Mouse (Mus musculus) spleen, adult 2 months (tissue): ENCODE measurements at regions not wholly inside any gene's neighbourhood (a gene's known extent, or its start where the extent isn't known, plus 50 kb on each side); places are given as distances from the start of the nearest gene placed in this dataset.

ENCODE experiments used
- DNase-seq, 2 experiments: peaks; one replicate each; pipeline versions ENCODE4 v3.0.0 to v3.0.0-alpha.2; 2012 to 2021; ENCODE audit warnings: low spot score in 2 of 2, low read depth in 1 of 2
- H3K27ac ChIP-seq: fragments of 200-500 bp; 2 replicates; pipeline ENCODE4 v1.5.1; 2012; ENCODE audit warnings: low read length, inconsistent platforms; ENCODE audit not compliant: insufficient read depth
- H3K27me3 ChIP-seq: fragments of 200-500 bp; 2 replicates; pipeline ENCODE4 v1.6.1; 2012; ENCODE audit warnings: mild to moderate bottlenecking, moderate library complexity, low read length, inconsistent platforms; ENCODE audit not compliant: control insufficient read depth, insufficient read depth
- H3K36me3 ChIP-seq: fragments of 200-500 bp; 2 replicates; pipeline ENCODE4 v1.6.1; 2012; ENCODE audit warnings: mild to moderate bottlenecking, low read length, inconsistent platforms; ENCODE audit not compliant: control insufficient read depth, insufficient read depth
- H3K4me1 ChIP-seq: fragments of 200-500 bp; 2 replicates; pipeline ENCODE4 v1.6.1; 2011; ENCODE audit warnings: inconsistent platforms; ENCODE audit not compliant: control insufficient read depth, insufficient read depth, insufficient read length
- H3K4me3 ChIP-seq: fragments of 200-500 bp; 2 replicates; pipeline ENCODE4 v1.5.1; 2011; ENCODE audit warnings: mild to moderate bottlenecking, inconsistent platforms; ENCODE audit not compliant: insufficient read depth, insufficient read length; ENCODE audit errors: extremely low read depth
- CTCF ChIP-seq: fragments of 200-500 bp; IDR thresholded peaks from 2 replicates; pipeline ENCODE4 v1.5.1; 2011; ENCODE audit warnings: mild to moderate bottlenecking, inconsistent platforms; ENCODE audit not compliant: insufficient read depth, insufficient read length, insufficient replicate concordance; ENCODE audit errors: extremely low read depth
- POLR2A ChIP-seq: fragments of 200-500 bp; IDR thresholded peaks from 2 replicates; pipeline ENCODE4 v1.6.1; 2011; ENCODE audit warnings: low read depth, low read length, inconsistent platforms
- WGBS: fragments of 180-500 bp; shearing (Covaris S2); methylation state at CpG from one replicate; pipeline ENCODE4 v1.1.7; 2018; 5-methylcytosine and 5-hydroxymethylcytosine counted together

DNA sequence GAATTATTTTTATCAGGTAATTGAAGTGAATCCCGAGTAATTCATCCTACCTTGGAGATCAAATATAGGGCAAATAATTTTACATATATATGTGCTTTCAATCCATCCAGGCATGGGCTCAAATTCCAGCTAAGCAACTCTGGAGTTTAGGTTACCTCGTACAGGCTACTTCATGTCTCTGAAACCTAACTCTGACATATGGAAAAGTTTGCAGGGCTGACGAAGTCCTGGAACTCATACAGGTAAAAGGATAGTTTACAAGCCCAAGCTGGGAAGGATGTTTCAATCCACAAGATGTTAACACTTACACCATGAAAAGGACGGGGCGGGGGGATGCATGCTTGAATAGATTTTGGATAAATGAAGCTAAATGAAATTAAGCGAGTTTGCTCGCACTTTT is 235.9 kb upstream of the Tbx3 start:
- no peak for DNase-seq
- H3K36me3 ChIP-seq, result no peaks in the 10 kb centered on the region
- WGBS, result 69% methylated on average over 7 of the region's 7 CpGs
- no peak overlapping the region for H3K27ac ChIP-seq
- H3K27me3 ChIP-seq, result no peaks in the 10 kb centered on the region
- no peaks in the 10 kb centered on the region for H3K4me1 ChIP-seq
- no peak overlapping the region for H3K4me3 ChIP-seq
- no peak for TF ChIP-seq CTCF
- no peak for TF ChIP-seq POLR2A

DNA sequence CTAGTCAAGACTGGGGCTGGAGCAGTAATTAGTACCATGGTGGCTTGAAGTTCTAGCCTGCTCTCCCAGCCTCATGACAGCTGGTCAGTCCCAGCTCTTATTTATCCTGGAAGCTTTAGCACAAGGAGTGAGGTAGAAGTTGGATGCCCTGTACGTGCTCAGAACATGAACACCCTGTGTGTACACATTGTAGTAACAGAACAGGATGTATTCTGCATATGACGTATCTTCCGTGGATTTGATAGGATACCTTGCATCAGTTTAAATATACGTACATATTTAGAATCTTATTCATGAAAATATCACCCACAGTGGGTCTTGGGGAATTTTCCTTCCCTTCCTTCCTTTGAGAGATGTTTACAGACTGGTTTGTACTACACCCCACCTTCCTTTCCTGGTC is 222.0 kb upstream of the Tbx3 start:
- no peak for DNase-seq
- Histone ChIP-seq H3K4me3 (no peak overlapping the region), H3K4me1 (no peaks in the 10 kb centered on the region), H3K27me3 (no peaks in the 10 kb centered on the region), H3K36me3 (no peaks in the 10 kb centered on the region), H3K27ac (no peak overlapping the region)
- 82% methylated on average over 4 of the region's 4 CpGs for WGBS
- TF ChIP-seq POLR2A, result no peak
- no peak for TF ChIP-seq CTCF

DNA sequence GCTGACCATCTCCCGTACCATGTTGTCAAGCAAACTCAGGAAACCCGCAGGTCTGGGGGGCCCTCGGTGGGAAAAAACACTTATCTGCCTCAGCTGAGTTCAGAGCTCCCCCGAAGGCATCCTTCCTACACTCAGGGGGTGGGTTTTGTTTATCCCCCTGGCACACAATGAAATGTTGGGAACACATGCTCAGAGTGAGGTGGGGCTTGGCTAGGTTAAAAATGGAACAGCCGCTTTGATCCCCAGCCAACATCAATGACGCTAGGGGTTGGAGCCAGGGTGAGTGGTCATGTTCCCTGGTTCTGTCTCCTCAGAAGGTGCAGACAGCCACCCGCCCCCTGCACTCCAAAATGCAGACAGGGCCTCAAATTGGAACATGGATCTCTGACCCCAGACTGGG is 221.3 kb upstream of the Tbx3 start:
- no peak overlapping the region for H3K4me3 ChIP-seq
- DNase-seq, result no peak
- H3K36me3 ChIP-seq, result no peaks in the 10 kb centered on the region
- H3K27me3 ChIP-seq, result no peaks in the 10 kb centered on the region
- H3K27ac ChIP-seq, result no peak overlapping the region
- H3K4me1 ChIP-seq, result no peaks in the 10 kb centered on the region
- 73% methylated on average over 7 of the region's 7 CpGs for WGBS
- TF ChIP-seq CTCF (no peak), POLR2A (no peak)

DNA sequence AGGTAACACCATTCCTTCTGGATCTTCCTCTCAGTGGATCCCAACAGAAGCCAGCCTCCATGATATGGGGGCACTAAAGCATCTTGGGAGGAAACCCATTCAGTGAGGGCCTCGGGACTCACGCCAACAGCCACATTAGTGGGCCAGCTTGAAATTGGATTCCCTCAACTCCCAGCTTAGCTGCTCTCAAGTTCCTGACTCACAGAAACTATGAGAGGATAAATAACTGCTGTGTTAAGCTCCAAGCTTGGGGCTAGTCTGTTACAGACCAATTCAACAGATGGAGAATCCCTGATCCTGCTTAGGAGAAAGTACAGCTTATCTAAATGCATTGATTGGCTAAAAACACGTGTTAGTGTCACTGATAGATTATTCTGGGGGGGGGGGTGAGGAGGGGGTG is 210.7 kb upstream of the Tbx3 start:
- WGBS, result 79% methylated on average over 3 of the region's 3 CpGs
- no peak for DNase-seq
- H3K36me3 ChIP-seq, result no peaks in the 10 kb centered on the region
- TF ChIP-seq POLR2A (no peak), CTCF (no peak)
- H3K4me1 ChIP-seq, result no peaks in the 10 kb centered on the region
- no peak overlapping the region for H3K4me3 ChIP-seq
- no peaks in the 10 kb centered on the region for H3K27me3 ChIP-seq
- no peak overlapping the region for H3K27ac ChIP-seq

GRCm38 (mm10) chr5:119462659-119463530 is 207.6 kb upstream of the Tbx3 start:
- 71% methylated on average over 14 of the region's 14 CpGs for WGBS
- TF ChIP-seq CTCF, result no peak
- no peak for TF ChIP-seq POLR2A
- no peak overlapping the region for H3K27ac ChIP-seq
- H3K4me1 ChIP-seq, result no peaks in the 10 kb centered on the region
- no peaks in the 10 kb centered on the region for H3K27me3 ChIP-seq
- DNase-seq, result no peak
- H3K36me3 ChIP-seq, result no peaks in the 10 kb centered on the region
- no peak overlapping the region for H3K4me3 ChIP-seq

GRCm38 (mm10) chr5:119464553-119464952 is 205.9 kb upstream of the Tbx3 start:
- H3K27ac ChIP-seq, result no peak overlapping the region
- no peaks in the 10 kb centered on the region for H3K27me3 ChIP-seq
- H3K36me3 ChIP-seq, result no peaks in the 10 kb centered on the region
- WGBS, result 43% methylated on average over 4 of the region's 4 CpGs
- H3K4me1 ChIP-seq, result no peaks in the 10 kb centered on the region
- DNase-seq, result no peak
- no peak overlapping the region for H3K4me3 ChIP-seq
- TF ChIP-seq CTCF (no peak), POLR2A (no peak)
